Mouse (Mus musculus) liver, adult 2 months (tissue): ENCODE results near the gene Doc2b.

Experiments used
- CTCF ChIP-seq: fragments of 200-500 bp; IDR thresholded peaks from 2 replicates; pipeline ENCODE4 v1.5.1; 2011; ENCODE audit warnings: low read depth, low read length, control low read depth
- POLR2A ChIP-seq: fragments of 200-500 bp; IDR thresholded peaks from 2 replicates; pipeline ENCODE4 v1.6.1; 2011; ENCODE audit warnings: low read length, control low read depth; ENCODE audit not compliant: insufficient read depth; ENCODE audit errors: extremely low read depth

- TF ChIP-seq POLR2A (no peak), CTCF (no peak)
Measured at GRCm38 (mm10) chr11:75795321-75795636, 570 bp downstream of the Doc2b start.
